ENCODE assay signal across 17 mouse cellular contexts in genomic region chr3:127211119-127211518, GRCm38 (mm10).
"Had no signal": no experiment of that assay in that cellular context is flagged by ENCODE, and none has a peak within 500 bp of the region (broad histone marks: within the 10 kb centered on the region; RNA-seq: fewer than 3 reads in every experiment).

No protein-coding gene starts in this region.

- DNase-seq: liver; liver, embryonic 13.5 days; liver, postnatal 0 days; lung, adult 2 months; lung, postnatal 14 days; right cerebral cortex, postnatal 14 days; thymus, adult 18-20 months; thymus, postnatal 14 days; thymus, postnatal 36 days had no signal

- H3K4me1 ChIP-seq: liver, embryonic 13.5 days; liver, embryonic 15.5 days; megakaryocyte, embryonic 14.5 days had no signal

- ATAC-seq: liver, postnatal 0 days; midbrain, embryonic 15.5 days had no signal

- H3K36me3 ChIP-seq: liver, embryonic 13.5 days; liver, embryonic 15.5 days; midbrain, embryonic 13.5 days; midbrain, embryonic 15.5 days; neural tube, embryonic 12.5 days had no signal

- H3K4me3 ChIP-seq: liver, embryonic 13.5 days; liver, embryonic 15.5 days; megakaryocyte, embryonic 14.5 days; midbrain, embryonic 13.5 days; midbrain, embryonic 15.5 days; neural tube, embryonic 12.5 days had no signal

- H3K9ac ChIP-seq: liver, embryonic 13.5 days; liver, embryonic 15.5 days; liver, postnatal 0 days; midbrain, embryonic 13.5 days; midbrain, embryonic 15.5 days; neural tube, embryonic 12.5 days had no signal

- H3K27ac ChIP-seq: liver, embryonic 13.5 days; liver, embryonic 15.5 days; macrophage; midbrain, embryonic 13.5 days; midbrain, embryonic 15.5 days; neural tube, embryonic 12.5 days had no signal

- H3K4me2 ChIP-seq: liver, embryonic 11.5 days; liver, embryonic 13.5 days; liver, embryonic 15.5 days; midbrain, embryonic 11.5 days; midbrain, embryonic 13.5 days; midbrain, embryonic 15.5 days; neural tube, embryonic 12.5 days had no signal

- H3K27me3 ChIP-seq: liver, embryonic 13.5 days; liver, embryonic 15.5 days; megakaryocyte, embryonic 14.5 days; midbrain, embryonic 13.5 days; midbrain, embryonic 15.5 days; neural tube, embryonic 12.5 days had no signal

- H3K9me3 ChIP-seq: liver, embryonic 13.5 days; liver, embryonic 15.5 days; midbrain, embryonic 13.5 days; midbrain, embryonic 15.5 days; neural tube, embryonic 12.5 days had no signal
